Mouse (Mus musculus) myocyte (in vitro differentiated cells): ENCODE measurements around the gene Zbtb40. TPM values are rescaled to one million over a fixed set of nuclear protein-coding genes. Genes with fewer than 3 reads are reported as not detected.

Experiments used
- H3K27me3 ChIP-seq: one replicate; pipeline ENCODE4 v1.6.1; 2011; ENCODE audit not compliant: control insufficient read depth, insufficient read depth, insufficient read length
- H3K36me3 ChIP-seq: one replicate; pipeline ENCODE4 v1.6.1; 2011; ENCODE audit not compliant: control insufficient read depth, insufficient read depth
- H3K4me2 ChIP-seq: one replicate; pipeline ENCODE4 v1.6.1; 2011; ENCODE audit warnings: low read depth, control low read depth
- H3K4me3 ChIP-seq: one replicate; pipeline ENCODE4 v1.5.1; 2011; ENCODE audit warnings: mild to moderate bottlenecking, control low read depth, moderate library complexity
- H3K79me2 ChIP-seq: one replicate; pipeline ENCODE4 v1.6.1; 2011; ENCODE audit not compliant: control insufficient read depth, insufficient read depth
- H3ac ChIP-seq: one replicate; pipeline ENCODE4 v1.6.1; 2011; ENCODE audit not compliant: control insufficient read depth, insufficient read length
- CEBPB ChIP-seq: IDR thresholded peaks from 2 replicates; pipeline ENCODE4 v1.6.1; 2011; ENCODE audit warnings: mild to moderate bottlenecking, moderate library complexity; ENCODE audit not compliant: poor library complexity, insufficient read depth, severe bottlenecking
- E2F4 ChIP-seq: IDR thresholded peaks from one replicate; pipeline ENCODE4 v1.6.1; 2011; ENCODE audit warnings: mild to moderate bottlenecking, control low read depth, moderate library complexity; ENCODE audit not compliant: insufficient read depth
- MAX ChIP-seq: IDR thresholded peaks from one replicate; pipeline ENCODE4 v1.6.1; 2011; ENCODE audit warnings: low read depth, mild to moderate bottlenecking, control low read depth
- MYOD1 ChIP-seq, 3 experiments: IDR thresholded peaks; one replicate each; pipeline ENCODE4 v1.6.1; 2011; ENCODE audit warnings: control low read depth in 2 of 3, low read depth in 2 of 3, mild to moderate bottlenecking in 2 of 3, moderate library complexity in 1 of 3; ENCODE audit not compliant: insufficient read length in 2 of 3, control insufficient read depth in 1 of 3
- MYOG ChIP-seq, 3 experiments: IDR thresholded peaks; one replicate each; pipeline ENCODE4 v1.6.1; 2011; ENCODE audit warnings: control low read depth in 2 of 3, low read depth in 2 of 3, mild to moderate bottlenecking in 2 of 3; ENCODE audit not compliant: insufficient read length in 2 of 3, control insufficient read depth in 1 of 3, insufficient read depth in 1 of 3
- POLR2A ChIP-seq: IDR thresholded peaks from one replicate; pipeline ENCODE4 v1.6.1; 2011; ENCODE audit warnings: low read depth, mild to moderate bottlenecking, control low read depth, moderate library complexity; ENCODE audit not compliant: insufficient read length
- POLR2AphosphoS2 ChIP-seq: IDR thresholded peaks from one replicate; pipeline ENCODE4 v1.6.1; 2011; ENCODE audit warnings: low read depth, control low read depth; ENCODE audit not compliant: insufficient read length
- REST ChIP-seq: IDR thresholded peaks from one replicate; pipeline ENCODE4 v1.6.1; 2011; ENCODE audit warnings: mild to moderate bottlenecking, control low read depth, moderate library complexity; ENCODE audit not compliant: insufficient read depth, insufficient read length
- SRF ChIP-seq: IDR thresholded peaks from one replicate; pipeline ENCODE4 v1.6.1; 2011; ENCODE audit warnings: low read depth; ENCODE audit not compliant: control insufficient read depth, insufficient read length
- TCF12 ChIP-seq: IDR thresholded peaks from one replicate; pipeline ENCODE4 v1.6.1; 2011; ENCODE audit warnings: mild to moderate bottlenecking, control low read depth; ENCODE audit not compliant: poor library complexity, insufficient read depth, severe bottlenecking
- TCF3 ChIP-seq: IDR thresholded peaks from one replicate; pipeline ENCODE4 v1.6.1; 2011; ENCODE audit warnings: low read depth, control low read depth; ENCODE audit not compliant: insufficient read length
- USF1 ChIP-seq: IDR thresholded peaks from one replicate; pipeline ENCODE4 v1.6.1; 2011; ENCODE audit warnings: low read depth, mild to moderate bottlenecking, control low read depth, moderate library complexity
- polyA plus RNA-seq: library from polyadenylated mRNA; unstranded; fragments of >200 nt; fragmentation: generic; extraction: Trizol; gene quantifications from one replicate; pipeline ENCODE4 v1.2.1, GENCODE M21; 2012; ENCODE audit warnings: missing spikeins

Zbtb40 gene
- polyA plus RNA-seq, 1 experiment: 7.4 TPM

- H3K27me3 ChIP-seq: peaks cover 94% of the 10 kb centered on the region
These were observed 99.2 kb downstream of the Zbtb40 start for GRCm38 (mm10) chr4:136949266-136949989.

GRCm38 (mm10) chr4:136945397-136945796 lies 103.2 kb downstream of the Zbtb40 start:
- H3ac ChIP-seq: no peak overlapping the region
- H3K4me3 ChIP-seq: no peak overlapping the region
- TF ChIP-seq MAX (no peak), CEBPB (no peak), POLR2AphosphoS2 (no peak), TCF3 (no peak), TCF12 (no peak), POLR2A (no peak), MYOD1 (IDR thresholded peaks at IDR 0.05; ENCODE audit: control insufficient read depth in 1 of 3, insufficient read length in 2 of 3, low read depth in 2 of 3) (no peak), SRF (no peak), E2F4 (no peak), REST (no peak), MYOG (IDR thresholded peaks at IDR 0.05; ENCODE audit: control insufficient read depth in 1 of 3, insufficient read depth in 1 of 3, insufficient read length in 2 of 3, low read depth in 2 of 3) (no peak), USF1 (no peak)
- no peaks in the 10 kb centered on the region for H3K79me2 ChIP-seq
- H3K36me3 ChIP-seq: no peaks in the 10 kb centered on the region
- peaks cover 92% of the 10 kb centered on the region for H3K27me3 ChIP-seq
- H3K4me2 ChIP-seq: no peak overlapping the region

More at GRCm38 (mm10) chr4:136949266-136949989, 99.2 kb downstream of the Zbtb40 start:
- H3K79me2 ChIP-seq: no peaks in the 10 kb centered on the region
- no peak overlapping the region for H3K4me2 ChIP-seq
- H3K36me3 ChIP-seq: no peaks in the 10 kb centered on the region
- H3ac ChIP-seq: no peak overlapping the region
- H3K4me3 ChIP-seq: no peak overlapping the region
- TF ChIP-seq E2F4 (no peak), POLR2AphosphoS2 (no peak), MYOG (IDR thresholded peaks at IDR 0.05; ENCODE audit: control insufficient read depth in 1 of 3, insufficient read depth in 1 of 3, insufficient read length in 2 of 3, low read depth in 2 of 3) (no peak), REST (no peak), MYOD1 (IDR thresholded peaks at IDR 0.05; ENCODE audit: control insufficient read depth in 1 of 3, insufficient read length in 2 of 3, low read depth in 2 of 3) (no peak), SRF (no peak), USF1 (no peak), POLR2A (no peak), MAX (no peak), TCF12 (no peak), CEBPB (no peak), TCF3 (no peak)

- Histone ChIP-seq H3K27me3 (peaks cover 92% of the 10 kb centered on the region), H3K36me3 (no peaks in the 10 kb centered on the region), H3K4me2 (no peak overlapping the region), H3K79me2 (no peaks in the 10 kb centered on the region), H3ac (no peak overlapping the region), H3K4me3 (no peak overlapping the region)
- TF ChIP-seq MAX: no peak
- TF ChIP-seq POLR2AphosphoS2: no peak
- TF ChIP-seq MYOG (IDR thresholded peaks at IDR 0.05; ENCODE audit: control insufficient read depth in 1 of 3, insufficient read depth in 1 of 3, insufficient read length in 2 of 3, low read depth in 2 of 3): no peak
These were observed 103.8 kb downstream of the Zbtb40 start for GRCm38 (mm10) chr4:136944558-136945350.

GRCm38 (mm10) chr4:136943175-136943574 lies 105.4 kb downstream of the Zbtb40 start:
- H3K4me3 ChIP-seq: no peak overlapping the region
- H3K4me2 ChIP-seq: no peak overlapping the region
- peaks cover 94% of the 10 kb centered on the region for H3K27me3 ChIP-seq
- H3ac ChIP-seq: no peak overlapping the region
- H3K79me2 ChIP-seq: no peaks in the 10 kb centered on the region
- TF ChIP-seq POLR2A: no peak
- TF ChIP-seq MYOD1 (IDR thresholded peaks at IDR 0.05; ENCODE audit: control insufficient read depth in 1 of 3, insufficient read length in 2 of 3, low read depth in 2 of 3): no peak
- no peak for TF ChIP-seq E2F4
- TF ChIP-seq MYOG (IDR thresholded peaks at IDR 0.05; ENCODE audit: control insufficient read depth in 1 of 3, insufficient read depth in 1 of 3, insufficient read length in 2 of 3, low read depth in 2 of 3): no peak
- TF ChIP-seq POLR2AphosphoS2: no peak
- no peak for TF ChIP-seq CEBPB
- TF ChIP-seq REST: no peak
- no peak for TF ChIP-seq USF1
- no peak for TF ChIP-seq TCF12
- TF ChIP-seq MAX: no peak
- TF ChIP-seq TCF3: no peak
- TF ChIP-seq SRF: no peak
- no peaks in the 10 kb centered on the region for H3K36me3 ChIP-seq
